Mouse (Mus musculus): Measurements from ENCODE around the gene Mpz.

GRCm38 (mm10) chr1:171151966-171152365, 1.5 kb downstream of the Mpz start:
- TF ChIP-seq CTCF (IDR thresholded peaks at IDR 0.05; ENCODE audit: low read depth, low read length), result no peak
- no peak for TF ChIP-seq POLR2A (IDR thresholded peaks at IDR 0.05; ENCODE audit: insufficient read depth, low read length)

All from ES-Bruce4 (cell line).